Mouse (Mus musculus) hindbrain, postnatal 0 days (tissue): Measurements from ENCODE around the gene F10. TPM values are rescaled to one million over a fixed set of nuclear protein-coding genes. Genes with fewer than 3 reads are reported as not detected.

Experiments used
- ATAC-seq: fragments of 200-750 bp; cut with Nextera tagmentation; 2 replicates; pipeline ENCODE4 v1.8.0; 2017; ENCODE audit warnings: mild to moderate bottlenecking, moderate TSS enrichment, moderate library complexity
- DNase-seq: peaks from one replicate; pipeline ENCODE4 v3.0.0-alpha.2; 2015; ENCODE audit warnings: low spot score
- H3K27ac ChIP-seq: fragments of 300-500 bp; sonication (generic); 2 replicates; pipeline ENCODE4 v1.5.1; 2014; ENCODE audit warnings: mild to moderate bottlenecking
- H3K27me3 ChIP-seq: fragments of 300-500 bp; sonication (generic); 2 replicates; pipeline ENCODE4 v1.6.1; 2014; ENCODE audit warnings: low read length, mixed read lengths; ENCODE audit not compliant: insufficient read depth
- H3K36me3 ChIP-seq: fragments of 300-500 bp; sonication (generic); 2 replicates; pipeline ENCODE4 v1.6.1; 2014; ENCODE audit warnings: low read length, mixed read lengths; ENCODE audit not compliant: insufficient read depth
- H3K4me1 ChIP-seq: fragments of 300-500 bp; sonication (generic); 2 replicates; pipeline ENCODE4 v1.6.1; 2014; ENCODE audit warnings: antibody characterized with exemption, low read length, mixed read lengths; ENCODE audit not compliant: insufficient read depth
- H3K4me2 ChIP-seq: fragments of 300-500 bp; sonication (generic); 2 replicates; pipeline ENCODE4 v1.6.1; 2014; ENCODE audit warnings: low read depth, mild to moderate bottlenecking, low read length, moderate library complexity, mixed read lengths
- H3K4me3 ChIP-seq: fragments of 300-500 bp; sonication (generic); 2 replicates; pipeline ENCODE4 v1.5.1; 2014; ENCODE audit warnings: low read length
- H3K9ac ChIP-seq: fragments of 300-500 bp; sonication (generic); replicated peaks from 2 replicates; pipeline ENCODE4 v1.6.1; 2014; ENCODE audit warnings: mild to moderate bottlenecking, low read length, moderate library complexity, mixed read lengths
- H3K9me3 ChIP-seq: fragments of 300-500 bp; sonication (generic); 2 replicates; pipeline ENCODE4 v1.6.1; 2016; ENCODE audit warnings: low read length, mixed read lengths
- CTCF ChIP-seq: IDR thresholded peaks from 2 replicates; pipeline ENCODE4 v1.5.1; 2016; ENCODE audit warnings: antibody characterized with exemption, control low read depth, low read depth
- WGBS: fragments of 180-500 bp; shearing (Covaris S2); extraction: QIAGEN DNeasy Blood & Tissue Kit; methylation state at CpG from one replicate; pipeline ENCODE4 v1.1.7; 2014; 5-methylcytosine and 5-hydroxymethylcytosine counted together
- polyA plus RNA-seq: library from polyadenylated mRNA; unstranded; fragments of >200 nt; fragmentation: Nextera tagmentation; extraction: Ambion mirVana; gene quantifications from 2 replicates; pipeline ENCODE4 v1.2.1, GENCODE M21; 2015
- total RNA-seq: library from RNA; depleted of rRNA; stranded (reverse); fragments of >200 nt; gene quantifications from 2 replicates; pipeline ENCODE4 v1.2.3, GENCODE M21; 2014; rRNA removed

The F10 gene
- total and polyA plus RNA-seq, 2 experiments from 2014 or later: 0.05 to 0.34 TPM

- peaks cover 81% of the 10 kb centered on the region for H3K36me3 ChIP-seq
Observed at GRCm38 (mm10) chr8:13077542-13077941, 40.4 kb downstream of the F10 start.

GRCm38 (mm10) chr8:13104691-13105086 lies 67.6 kb downstream of the F10 start:
- DNase-seq (peak; percentile 95), ATAC-seq (peak; percentile 85)
- no peak for TF ChIP-seq CTCF
- WGBS: under 1% methylated on average over 44 of the region's 45 CpGs
- Histone ChIP-seq H3K36me3 (0 out of 2 replicates have a peak, but pooled peaks cover 2% of the 10 kb centered on the region), H3K27ac (peak overlapping the region; percentile 92), H3K4me3 (peak overlapping the region; percentile 78), H3K4me1 (peaks cover 7% of the 10 kb centered on the region), H3K4me2 (peak overlapping the region; percentile 97), H3K9me3 (no peaks in the 10 kb centered on the region), H3K9ac (peak overlapping the region; percentile 79), H3K27me3 (no peaks in the 10 kb centered on the region)

More at GRCm38 (mm10) chr8:13077542-13077941, 40.4 kb downstream of the F10 start:
- Histone ChIP-seq H3K9ac (no peak overlapping the region), H3K27ac (no peak overlapping the region), H3K4me1 (no peaks in the 10 kb centered on the region), H3K27me3 (no peaks in the 10 kb centered on the region), H3K4me2 (no peak overlapping the region), H3K4me3 (no peak overlapping the region), H3K9me3 (no peaks in the 10 kb centered on the region)
- ATAC-seq (no peak), DNase-seq (no peak)
- no peak for TF ChIP-seq CTCF
- WGBS: 86% methylated on average over 7 of the region's 7 CpGs

DNA sequence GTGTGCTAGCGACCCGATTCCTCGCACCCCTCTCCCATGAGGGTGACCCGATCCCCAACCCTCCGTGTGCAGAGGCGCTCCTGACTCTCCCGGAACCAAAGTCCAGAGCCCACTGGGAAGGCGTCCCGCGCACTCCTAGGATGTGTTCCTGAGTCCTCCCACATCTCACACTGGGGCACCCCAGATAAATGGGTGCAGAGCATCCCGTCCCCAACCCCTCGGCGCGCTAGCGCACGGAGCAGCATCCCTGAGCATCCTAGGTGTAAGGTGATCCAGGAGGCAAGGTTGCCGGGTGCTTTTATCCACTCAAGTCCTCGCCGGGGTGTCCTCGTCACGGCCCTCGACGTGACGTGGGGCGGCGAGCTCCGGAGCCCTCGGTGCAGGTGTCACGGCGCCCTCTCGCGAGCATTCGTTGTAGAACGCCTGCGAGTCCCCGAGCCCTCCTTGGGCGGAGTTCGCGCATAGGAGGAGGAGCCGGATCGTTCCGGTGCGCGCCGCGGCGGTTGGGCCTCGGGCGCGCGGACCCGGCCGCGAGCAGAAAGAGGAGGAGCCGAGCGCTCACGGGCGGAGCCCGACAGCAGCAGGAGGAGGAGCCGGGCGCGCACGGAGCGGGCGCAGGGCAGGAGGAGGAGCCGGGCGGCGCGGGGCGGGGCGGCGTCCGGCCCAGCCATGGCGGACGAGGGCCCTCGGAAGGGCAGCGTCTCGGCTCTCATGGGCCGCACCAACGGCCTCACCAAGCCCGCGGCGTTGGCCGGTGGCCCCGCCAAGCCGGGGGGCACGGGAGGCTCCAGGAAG lies 68.2 kb downstream of the F10 start, which contains the start of the genes Pcid2 and Cul4a:
TSS of gene Pcid2 (minus strand) at position 373 of the 795 bp plus-strand sequence.
TSS of gene Cul4a (plus strand) at position 535 of the 795 bp plus-strand sequence.
- Histone ChIP-seq H3K36me3 (no peaks in the 10 kb centered on the region), H3K4me3 (peak within 1 kb of the TSS; percentile 78)
- ATAC-seq: peak; percentile 95

GRCm38 (mm10) chr8:13105908-13106551 lies 68.9 kb downstream of the F10 start:
- peak overlapping the region; percentile 90 for H3K27ac ChIP-seq
- TF ChIP-seq CTCF: no peak
- H3K4me3 ChIP-seq: peak overlapping the region; percentile 78
- H3K36me3 ChIP-seq: no peaks in the 10 kb centered on the region
- peaks cover 7% of the 10 kb centered on the region for H3K4me1 ChIP-seq
- ATAC-seq: peak; percentile 41
- peak; percentile 42 for DNase-seq
- H3K9ac ChIP-seq: peak overlapping the region; percentile 86
- H3K4me2 ChIP-seq: peak overlapping the region; percentile 97
- WGBS: 0% methylated on average over 49 of the region's 63 CpGs
- no peaks in the 10 kb centered on the region for H3K27me3 ChIP-seq
- H3K9me3 ChIP-seq: no peaks in the 10 kb centered on the region

More for the DNA sequence above, 68.2 kb downstream of the F10 start, which contains the start of the genes Pcid2 and Cul4a:
- WGBS: 2% methylated on average over 86 of the region's 87 CpGs
- no peaks in the 10 kb centered on the region for H3K9me3 ChIP-seq
- DNase-seq: peak; percentile 99
- TF ChIP-seq CTCF: peak; percentile 71
- H3K27ac ChIP-seq: peak within 1 kb of the TSS; percentile 92
- H3K27me3 ChIP-seq: no peaks in the 10 kb centered on the region
- H3K9ac ChIP-seq: peak within 1 kb of the TSS; percentile 86
- H3K4me2 ChIP-seq: peak within 1 kb of the TSS; percentile 97
- peaks cover 7% of the 10 kb centered on the region for H3K4me1 ChIP-seq

Other genes starting within 250 kb of the F10 start
- 298 and 316 TPM in 2 replicates for gene Mcf2l, start 163.5 kb upstream of the F10 start, total RNA-seq
- 94.1 and 94.2 TPM in 2 replicates for gene Mcf2l, start 163.5 kb upstream of the F10 start, polyA plus RNA-seq
- gene F7, start 11.3 kb upstream of the F10 start, total RNA-seq: 0.10 TPM in 1 of 2 replicates, not detected in the other
- not detected in 2 replicates for gene F7, start 11.3 kb upstream of the F10 start, polyA plus RNA-seq
- not detected in 2 replicates for gene Proz, start 23.6 kb downstream of the F10 start, total RNA-seq
- 0.40 and 0.58 TPM in 2 replicates for gene Proz, start 23.6 kb downstream of the F10 start, polyA plus RNA-seq
- gene Pcid2, start 68.2 kb downstream of the F10 start, total RNA-seq: 28.6 and 29.1 TPM in 2 replicates
- 29.3 and 31.5 TPM in 2 replicates for gene Pcid2, start 68.2 kb downstream of the F10 start, polyA plus RNA-seq
- 118 and 127 TPM in 2 replicates for gene Cul4a, start 68.3 kb downstream of the F10 start, total RNA-seq
- 57.9 and 60.6 TPM in 2 replicates for gene Cul4a, start 68.3 kb downstream of the F10 start, polyA plus RNA-seq
- 317 and 341 TPM in 2 replicates for gene Lamp1, start 121.9 kb downstream of the F10 start, total RNA-seq
- gene Lamp1, start 121.9 kb downstream of the F10 start, polyA plus RNA-seq: 400 and 402 TPM in 2 replicates
- 12.8 and 14.8 TPM in 2 replicates for gene Grtp1, start 163.3 kb downstream of the F10 start, total RNA-seq
- 17.1 and 18.1 TPM in 2 replicates for gene Grtp1, start 163.3 kb downstream of the F10 start, polyA plus RNA-seq
- gene Adprhl1, start 216.9 kb downstream of the F10 start, total RNA-seq: 2.3 TPM in 1 of 2 replicates, not detected in the other
- gene Adprhl1, start 216.9 kb downstream of the F10 start, polyA plus RNA-seq: 0.14 and 0.50 TPM in 2 replicates